Mouse (Mus musculus): ENCODE measurements at regions not wholly inside any gene's neighbourhood (a gene's known extent, or its start where the extent isn't known, plus 50 kb on each side); places are given as distances from the start of the nearest gene placed in this dataset.

DNA sequence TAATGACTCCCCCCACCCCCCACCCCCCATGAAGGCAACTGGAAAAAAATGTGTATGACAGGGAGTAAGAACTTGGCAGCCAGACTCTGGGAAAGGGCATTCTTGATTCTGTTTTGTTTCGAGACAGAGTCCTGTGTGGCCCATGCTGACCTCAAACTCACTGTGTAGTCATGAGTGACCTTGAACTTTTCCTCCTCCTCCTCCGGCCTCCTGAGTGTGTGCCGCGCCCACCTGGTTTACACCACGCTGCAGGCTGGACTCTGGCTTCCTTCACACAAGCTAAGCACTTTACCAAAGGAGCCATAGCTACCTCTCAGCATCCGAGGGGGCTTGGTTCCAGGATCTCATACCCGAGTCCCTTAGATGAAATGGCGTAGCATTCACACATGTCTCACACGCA, 95.9 kb upstream of the 1600014C23Rik start:
- in situ Hi-C loops (cut with MboI; ENCODE audit: low sequenced_read_pairs in 2 of 2, unreplicated experiment in 2 of 2): no loop called here
- H3K27ac ChIP-seq (ENCODE audit: insufficient read depth, low read depth, low read length, poor library complexity, severe bottlenecking): no peak overlapping the region
- no peak for DNase-seq (ENCODE audit: low read depth, low spot score)
- no peaks in the 10 kb centered on the region for H3K9me3 ChIP-seq (ENCODE audit: control insufficient read depth, insufficient read depth, low read depth, low read length)
- peaks cover 4 to 22% of the 10 kb centered on the region in 2 experiments for H3K4me1 ChIP-seq (ENCODE audit: control insufficient read depth in 2 of 2, insufficient read depth in 2 of 2, low read length in 2 of 2, poor library complexity in 1 of 2)
- no peaks in the 10 kb centered on the region for H3K36me3 ChIP-seq (ENCODE audit: control insufficient read depth, insufficient read depth, low read length, poor library complexity, severe bottlenecking)
- H3K9ac ChIP-seq (ENCODE audit: insufficient read depth, low read depth, low read length, poor library complexity, severe bottlenecking): no peak overlapping the region
- H3K4me3 ChIP-seq (ENCODE audit: insufficient read depth in 1 of 2, low read depth in 1 of 2, low read length in 2 of 2, poor library complexity in 1 of 2, severe bottlenecking in 1 of 2): no peak overlapping the region
- TF ChIP-seq ZC3H11A (IDR thresholded peaks at IDR 0.05; ENCODE audit: borderline replicate concordance, low read depth, low read length) (no peak), HCFC1 (IDR thresholded peaks at IDR 0.05; ENCODE audit: borderline replicate concordance, insufficient read depth, low read length) (no peak), CHD2 (IDR thresholded peaks at IDR 0.05; ENCODE audit: low read depth, low read length) (no peak), ZNF384 (IDR thresholded peaks at IDR 0.05; ENCODE audit: low read depth, low read length) (no peak), MAFK (IDR thresholded peaks at IDR 0.05; ENCODE audit: insufficient read depth, low read depth, low read length) (no peak)

DNA sequence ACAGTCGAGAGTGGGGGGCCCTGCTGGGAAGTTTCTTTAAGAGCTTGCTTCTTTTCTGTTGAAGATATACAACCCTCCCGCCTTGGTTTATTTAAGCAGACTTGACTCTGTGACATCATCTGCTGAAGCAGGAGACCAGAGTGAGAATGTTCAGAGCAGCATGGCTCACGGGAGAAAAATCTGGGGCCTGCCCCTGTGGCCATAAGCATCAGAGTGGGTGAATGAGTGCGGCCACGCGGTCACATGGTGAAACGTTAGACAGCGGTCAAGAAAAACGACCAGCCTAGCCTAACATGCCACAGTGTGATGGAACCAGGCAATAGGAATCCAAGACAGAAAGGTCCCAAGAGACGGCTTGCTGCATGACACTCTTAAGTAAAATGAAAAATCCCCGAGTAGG, 95.2 kb upstream of the 1600014C23Rik start:
- Histone ChIP-seq H3K36me3 (ENCODE audit: control insufficient read depth, insufficient read depth, low read length, poor library complexity, severe bottlenecking) (no peaks in the 10 kb centered on the region), H3K9me3 (ENCODE audit: control insufficient read depth, insufficient read depth, low read depth, low read length) (no peaks in the 10 kb centered on the region), H3K9ac (ENCODE audit: insufficient read depth, low read depth, low read length, poor library complexity, severe bottlenecking) (no peak overlapping the region), H3K4me3 (ENCODE audit: insufficient read depth in 1 of 2, low read depth in 1 of 2, low read length in 2 of 2, poor library complexity in 1 of 2, severe bottlenecking in 1 of 2) (no peak overlapping the region), H3K4me1 (ENCODE audit: control insufficient read depth in 2 of 2, insufficient read depth in 2 of 2, low read length in 2 of 2, poor library complexity in 1 of 2) (peaks cover 10 to 27% of the 10 kb centered on the region in 2 experiments), H3K27ac (ENCODE audit: insufficient read depth, low read depth, low read length, poor library complexity, severe bottlenecking) (no peak overlapping the region)
- in situ Hi-C loops (cut with MboI; ENCODE audit: low sequenced_read_pairs in 2 of 2, unreplicated experiment in 2 of 2): no loop called here
- no peak for TF ChIP-seq MAFK (IDR thresholded peaks at IDR 0.05; ENCODE audit: insufficient read depth, low read depth, low read length)
- no peak for TF ChIP-seq HCFC1 (IDR thresholded peaks at IDR 0.05; ENCODE audit: borderline replicate concordance, insufficient read depth, low read length)
- TF ChIP-seq CHD2 (IDR thresholded peaks at IDR 0.05; ENCODE audit: low read depth, low read length): no peak
- TF ChIP-seq ZC3H11A (IDR thresholded peaks at IDR 0.05; ENCODE audit: borderline replicate concordance, low read depth, low read length): no peak
- TF ChIP-seq ZNF384 (IDR thresholded peaks at IDR 0.05; ENCODE audit: low read depth, low read length): no peak
- no peak for DNase-seq (ENCODE audit: low read depth, low spot score)

DNA sequence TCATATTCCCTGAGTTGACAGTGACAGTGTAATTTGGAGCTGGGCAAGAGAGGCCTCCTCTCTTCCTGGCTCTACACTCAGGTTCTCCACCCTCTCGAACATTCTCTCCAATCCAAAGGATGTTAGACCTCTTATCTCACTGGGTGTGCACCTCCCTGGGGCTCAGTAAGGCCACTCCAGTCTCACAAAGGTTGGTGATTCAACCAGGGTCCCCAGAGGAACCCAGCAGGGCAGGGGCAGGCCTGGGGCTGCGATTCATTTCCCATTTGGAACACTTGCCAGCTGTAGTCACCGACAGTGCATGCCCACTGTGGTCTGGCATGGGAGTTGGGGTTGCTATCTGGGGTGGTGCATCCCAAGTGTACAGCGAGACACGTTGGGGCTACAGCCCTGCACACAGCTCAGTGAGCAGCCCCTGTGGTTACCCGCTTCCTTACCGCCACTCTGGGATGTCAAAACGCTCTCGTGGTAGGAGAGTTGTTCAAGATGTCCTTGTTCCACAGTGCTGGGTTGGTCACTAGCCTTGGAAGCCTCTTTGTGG, 94.7 kb upstream of the 1600014C23Rik start:
- TF ChIP-seq ZC3H11A (IDR thresholded peaks at IDR 0.05; ENCODE audit: borderline replicate concordance, low read depth, low read length) (no peak), HCFC1 (IDR thresholded peaks at IDR 0.05; ENCODE audit: borderline replicate concordance, insufficient read depth, low read length) (no peak), CHD2 (IDR thresholded peaks at IDR 0.05; ENCODE audit: low read depth, low read length) (no peak), MAFK (IDR thresholded peaks at IDR 0.05; ENCODE audit: insufficient read depth, low read depth, low read length) (no peak), ZNF384 (IDR thresholded peaks at IDR 0.05; ENCODE audit: low read depth, low read length) (no peak)
- no peak for DNase-seq (ENCODE audit: low read depth, low spot score)
- Histone ChIP-seq H3K36me3 (ENCODE audit: control insufficient read depth, insufficient read depth, low read length, poor library complexity, severe bottlenecking) (no peaks in the 10 kb centered on the region), H3K27ac (ENCODE audit: insufficient read depth, low read depth, low read length, poor library complexity, severe bottlenecking) (no peak overlapping the region), H3K9me3 (ENCODE audit: control insufficient read depth, insufficient read depth, low read depth, low read length) (no peaks in the 10 kb centered on the region), H3K4me1 (ENCODE audit: control insufficient read depth in 2 of 2, insufficient read depth in 2 of 2, low read length in 2 of 2, poor library complexity in 1 of 2) (peaks cover 11 to 29% of the 10 kb centered on the region in 2 experiments), H3K4me3 (ENCODE audit: insufficient read depth in 1 of 2, low read depth in 1 of 2, low read length in 2 of 2, poor library complexity in 1 of 2, severe bottlenecking in 1 of 2) (no peak overlapping the region), H3K9ac (ENCODE audit: insufficient read depth, low read depth, low read length, poor library complexity, severe bottlenecking) (no peak overlapping the region)
- in situ Hi-C loops (cut with MboI; ENCODE audit: low sequenced_read_pairs in 2 of 2, unreplicated experiment in 2 of 2): no loop called here

DNA sequence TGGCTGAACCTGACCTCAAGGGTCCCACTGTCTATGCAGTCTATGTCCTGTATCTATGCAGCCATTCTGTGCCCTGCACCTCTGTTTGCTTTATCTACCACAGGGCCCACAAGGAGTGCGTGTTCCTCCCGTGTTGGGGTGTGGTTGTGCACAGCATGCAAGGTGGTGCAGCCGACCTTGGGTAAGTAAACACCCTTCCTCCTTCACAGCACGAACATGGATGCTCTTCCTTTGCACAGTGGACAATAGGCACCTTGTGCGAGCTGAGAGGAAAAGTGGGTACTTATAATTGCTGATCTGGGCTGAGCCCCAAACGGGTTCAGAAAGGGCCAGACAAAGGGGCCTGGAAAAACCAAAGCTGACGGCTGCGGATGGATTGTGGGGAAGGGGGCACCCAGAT, 91.3 kb upstream of the 1600014C23Rik start:
- no peak for DNase-seq (ENCODE audit: low read depth, low spot score)
- no peaks in the 10 kb centered on the region for H3K9me3 ChIP-seq (ENCODE audit: control insufficient read depth, insufficient read depth, low read depth, low read length)
- no peak overlapping the region for H3K4me3 ChIP-seq (ENCODE audit: insufficient read depth in 1 of 2, low read depth in 1 of 2, low read length in 2 of 2, poor library complexity in 1 of 2, severe bottlenecking in 1 of 2)
- no peak overlapping the region for H3K9ac ChIP-seq (ENCODE audit: insufficient read depth, low read depth, low read length, poor library complexity, severe bottlenecking)
- TF ChIP-seq MAFK (IDR thresholded peaks at IDR 0.05; ENCODE audit: insufficient read depth, low read depth, low read length): no peak
- TF ChIP-seq HCFC1 (IDR thresholded peaks at IDR 0.05; ENCODE audit: borderline replicate concordance, insufficient read depth, low read length): no peak
- TF ChIP-seq CHD2 (IDR thresholded peaks at IDR 0.05; ENCODE audit: low read depth, low read length): no peak
- in situ Hi-C loops (cut with MboI; ENCODE audit: low sequenced_read_pairs in 2 of 2, unreplicated experiment in 2 of 2): no loop called here
- peaks cover 13 to 32% of the 10 kb centered on the region in 2 experiments for H3K4me1 ChIP-seq (ENCODE audit: control insufficient read depth in 2 of 2, insufficient read depth in 2 of 2, low read length in 2 of 2, poor library complexity in 1 of 2)
- H3K36me3 ChIP-seq (ENCODE audit: control insufficient read depth, insufficient read depth, low read length, poor library complexity, severe bottlenecking): no peaks in the 10 kb centered on the region
- H3K27ac ChIP-seq (ENCODE audit: insufficient read depth, low read depth, low read length, poor library complexity, severe bottlenecking): no peak overlapping the region

DNA sequence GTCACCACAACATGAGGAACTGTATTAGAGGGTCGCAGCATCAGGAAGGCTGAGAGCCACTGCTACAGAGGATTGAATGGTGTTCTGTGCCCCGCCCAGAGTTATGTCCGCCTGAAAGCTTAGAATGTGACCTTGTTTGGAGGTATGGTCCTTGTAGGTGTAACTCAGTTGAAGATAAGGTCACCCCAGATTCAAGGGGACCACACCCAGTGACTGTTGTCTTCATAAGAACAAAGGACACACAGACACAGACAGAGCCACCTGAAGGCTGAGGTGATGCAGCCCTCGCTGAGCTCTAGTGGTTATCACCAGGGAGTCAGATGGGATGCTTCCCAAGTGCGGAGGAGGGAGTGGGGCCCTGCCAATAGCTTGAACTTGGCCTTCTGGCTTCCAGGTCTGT, 89.9 kb upstream of the 1600014C23Rik start:
- DNase-seq (ENCODE audit: low read depth, low spot score): no peak
- H3K36me3 ChIP-seq (ENCODE audit: control insufficient read depth, insufficient read depth, low read length, poor library complexity, severe bottlenecking): no peaks in the 10 kb centered on the region
- H3K27ac ChIP-seq (ENCODE audit: insufficient read depth, low read depth, low read length, poor library complexity, severe bottlenecking): no peak overlapping the region
- TF ChIP-seq MAFK (IDR thresholded peaks at IDR 0.05; ENCODE audit: insufficient read depth, low read depth, low read length): no peak
- no peak for TF ChIP-seq ZC3H11A (IDR thresholded peaks at IDR 0.05; ENCODE audit: borderline replicate concordance, low read depth, low read length)
- TF ChIP-seq CHD2 (IDR thresholded peaks at IDR 0.05; ENCODE audit: low read depth, low read length): no peak
- no peak for TF ChIP-seq ZNF384 (IDR thresholded peaks at IDR 0.05; ENCODE audit: low read depth, low read length)
- H3K4me3 ChIP-seq (ENCODE audit: insufficient read depth in 1 of 2, low read depth in 1 of 2, low read length in 2 of 2, poor library complexity in 1 of 2, severe bottlenecking in 1 of 2): no peak overlapping the region
- H3K9me3 ChIP-seq (ENCODE audit: control insufficient read depth, insufficient read depth, low read depth, low read length): no peaks in the 10 kb centered on the region
- in situ Hi-C loops (cut with MboI; ENCODE audit: low sequenced_read_pairs in 2 of 2, unreplicated experiment in 2 of 2): no loop called here
- H3K4me1 ChIP-seq (ENCODE audit: control insufficient read depth in 2 of 2, insufficient read depth in 2 of 2, low read length in 2 of 2, poor library complexity in 1 of 2): peaks cover 10 to 25% of the 10 kb centered on the region in 2 experiments
- no peak overlapping the region for H3K9ac ChIP-seq (ENCODE audit: insufficient read depth, low read depth, low read length, poor library complexity, severe bottlenecking)
